Mouse (Mus musculus): ENCODE results near the gene Rpap1. TPM values are rescaled to one million over a fixed set of nuclear protein-coding genes. Genes with fewer than 3 reads are reported as not detected.
"Not testable (repeated sequence)": the region's sequence is repeated elsewhere in the genome, so short reads cannot be mapped to it uniquely, and the experiment has no call there.

Gene Rpap1
- polyA plus RNA-seq, 1 experiment: 0.74 TPM

- no peak for TF ChIP-seq TAL1 (IDR thresholded peaks at IDR 0.05; ENCODE audit: low read length)
- no peak for TF ChIP-seq GATA1 (IDR thresholded peaks at IDR 0.05; ENCODE audit: low read length)
- peaks cover 87% of the 10 kb centered on the region for H3K36me3 ChIP-seq (ENCODE audit: control insufficient read depth)
- H3K4me3 ChIP-seq (replicated peaks): no peak overlapping the region
- H3K9me3 ChIP-seq (ENCODE audit: control insufficient read depth, low read length): no peaks in the 10 kb centered on the region
- H3K4me1 ChIP-seq (ENCODE audit: control insufficient read depth): peaks cover 22% of the 10 kb centered on the region
- no peaks in the 10 kb centered on the region for H3K27me3 ChIP-seq (ENCODE audit: control insufficient read depth)
Observed at GRCm38 (mm10) chr2:119727762-119728416, 59.4 kb downstream of the Rpap1 start.

GRCm38 (mm10) chr2:119721070-119721469 is 66.3 kb downstream of the Rpap1 start:
- H3K9me3 ChIP-seq (ENCODE audit: control insufficient read depth, low read length): no peaks in the 10 kb centered on the region
- H3K27me3 ChIP-seq (ENCODE audit: control insufficient read depth): no peaks in the 10 kb centered on the region
- no peak overlapping the region for H3K4me3 ChIP-seq (replicated peaks)
- TF ChIP-seq TAL1 (IDR thresholded peaks at IDR 0.05; ENCODE audit: low read length) (no peak), GATA1 (IDR thresholded peaks at IDR 0.05; ENCODE audit: low read length) (no peak)
- H3K36me3 ChIP-seq (ENCODE audit: control insufficient read depth): peaks cover 84% of the 10 kb centered on the region
- peaks cover 6% of the 10 kb centered on the region for H3K4me1 ChIP-seq (ENCODE audit: control insufficient read depth)

GRCm38 (mm10) chr2:119715868-119716267 is 71.5 kb downstream of the Rpap1 start:
- H3K36me3 ChIP-seq (ENCODE audit: control insufficient read depth): peaks cover 77% of the 10 kb centered on the region
- H3K4me3 ChIP-seq (replicated peaks); H3K27me3 ChIP-seq (ENCODE audit: control insufficient read depth); H3K9me3 ChIP-seq (ENCODE audit: control insufficient read depth, low read length); H3K4me1 ChIP-seq (ENCODE audit: control insufficient read depth): not testable (repeated sequence)

Other genes with a start within 250 kb of the Rpap1 start
- gene Exd1, start 239.9 kb downstream of the Rpap1 start, polyA plus RNA-seq (2012): not detected in 2 replicates
- gene Chp1, start 239.8 kb downstream of the Rpap1 start, polyA plus RNA-seq (2012): 2.0 and 2.3 TPM in 2 replicates
- 1.8 and 1.9 TPM in 2 replicates for gene Nusap1, start 169.2 kb downstream of the Rpap1 start, polyA plus RNA-seq (2012)
- 3.6 and 6.2 TPM in 2 replicates for gene Oip5, start 169.1 kb downstream of the Rpap1 start, polyA plus RNA-seq (2012)
- gene Ndufaf1, start 124.7 kb downstream of the Rpap1 start, polyA plus RNA-seq (2012): 0.16 and 0.62 TPM in 2 replicates
- gene Rtf1, start 112.5 kb downstream of the Rpap1 start, polyA plus RNA-seq (2012): 5.3 and 5.8 TPM in 2 replicates
- gene Itpka, start 45.2 kb downstream of the Rpap1 start, polyA plus RNA-seq (2012): 0.05 and 0.06 TPM in 2 replicates
- gene Ltk, start 27.1 kb downstream of the Rpap1 start, polyA plus RNA-seq (2012): not detected in 2 replicates
- 0.01 TPM in 1 of 2 replicates, not detected in the other for gene Tyro3, start 10.2 kb upstream of the Rpap1 start, polyA plus RNA-seq (2012)
- 0.01 and 0.02 TPM in 2 replicates for gene Mga, start 109.7 kb upstream of the Rpap1 start, polyA plus RNA-seq (2012)
- 0.02 TPM in 2 replicates for gene Mapkbp1, start 185.2 kb upstream of the Rpap1 start, polyA plus RNA-seq (2012)
- 0.44 and 0.82 TPM in 2 replicates for gene Jmjd7, start 239.9 kb upstream of the Rpap1 start, polyA plus RNA-seq (2012)
- gene Gm28042, start 240.0 kb upstream of the Rpap1 start, polyA plus RNA-seq (2012): 0.01 TPM in 1 of 2 replicates, not detected in the other
- 0.30 and 0.55 TPM in 2 replicates for gene Pla2g4b, start 245.9 kb upstream of the Rpap1 start, polyA plus RNA-seq (2012)